Mouse (Mus musculus): ENCODE data around the gene Zbtb7b. TPM values are rescaled to one million over a fixed set of nuclear protein-coding genes. Genes with fewer than 3 reads are reported as not detected.
A peak's percentile ranks its signal among the peaks of the same experiment; 100 is the strongest.

Zbtb7b gene
- polyA plus RNA-seq, 1 experiment from 2014 or later = 0.39 TPM

- H3K27ac ChIP-seq (replicated peaks) = no peak overlapping the region
- H3K9me3 ChIP-seq (replicated peaks) = no peaks in the 10 kb centered on the region
- peaks cover 24% of the 10 kb centered on the region for H3K27me3 ChIP-seq (ENCODE audit: low read depth, poor library complexity, severe bottlenecking)
- WGBS = 83% methylated on average over 5 of the region's 5 CpGs
- H3K36me3 ChIP-seq = no peaks in the 10 kb centered on the region
- peaks cover 54% of the 10 kb centered on the region for H3K4me1 ChIP-seq
- H3K4me3 ChIP-seq = no peak overlapping the region
- DNase-seq (ENCODE audit: low spot score) = no peak
These were observed 10.8 kb downstream of the Zbtb7b start for GRCm38 (mm10) chr3:89383651-89384255.

GRCm38 (mm10) chr3:89382950-89383349 lies 11.6 kb downstream of the Zbtb7b start:
- 83% methylated on average over 5 of the region's 5 CpGs for WGBS
- Histone ChIP-seq H3K9me3 (replicated peaks) (no peaks in the 10 kb centered on the region), H3K36me3 (no peaks in the 10 kb centered on the region), H3K27ac (replicated peaks) (no peak overlapping the region), H3K4me1 (peaks cover 55% of the 10 kb centered on the region), H3K27me3 (ENCODE audit: low read depth, poor library complexity, severe bottlenecking) (peaks cover 24% of the 10 kb centered on the region), H3K4me3 (no peak overlapping the region)
- DNase-seq (ENCODE audit: low spot score) = no peak

GRCm38 (mm10) chr3:89382033-89382882 lies 12.3 kb downstream of the Zbtb7b start:
- peaks cover 52% of the 10 kb centered on the region for H3K4me1 ChIP-seq
- DNase-seq (ENCODE audit: low spot score) = no peak
- peaks cover 23% of the 10 kb centered on the region for H3K27me3 ChIP-seq (ENCODE audit: low read depth, poor library complexity, severe bottlenecking)
- 91% methylated on average over 9 of the region's 9 CpGs for WGBS
- no peaks in the 10 kb centered on the region for H3K9me3 ChIP-seq (replicated peaks)
- no peaks in the 10 kb centered on the region for H3K36me3 ChIP-seq
- no peak overlapping the region for H3K27ac ChIP-seq (replicated peaks)
- H3K4me3 ChIP-seq = no peak overlapping the region

- no peak for DNase-seq (ENCODE audit: low spot score)
- WGBS = 87% methylated on average over 11 of the region's 11 CpGs
- no peak overlapping the region for H3K27ac ChIP-seq (replicated peaks)
- H3K4me1 ChIP-seq = peaks cover 44% of the 10 kb centered on the region
- H3K27me3 ChIP-seq (ENCODE audit: low read depth, poor library complexity, severe bottlenecking) = peaks cover 14% of the 10 kb centered on the region
- no peak overlapping the region for H3K4me3 ChIP-seq
- no peaks in the 10 kb centered on the region for H3K36me3 ChIP-seq
- H3K9me3 ChIP-seq (replicated peaks) = no peaks in the 10 kb centered on the region
These were observed 13.3 kb downstream of the Zbtb7b start for GRCm38 (mm10) chr3:89381233-89381632.

GRCm38 (mm10) chr3:89380711-89381110 lies 13.9 kb downstream of the Zbtb7b start:
- WGBS = 94% methylated on average over 18 of the region's 18 CpGs
- DNase-seq (ENCODE audit: low spot score) = no peak
- no peak overlapping the region for H3K27ac ChIP-seq (replicated peaks)
- peaks cover 9% of the 10 kb centered on the region for H3K27me3 ChIP-seq (ENCODE audit: low read depth, poor library complexity, severe bottlenecking)
- no peaks in the 10 kb centered on the region for H3K36me3 ChIP-seq
- peaks cover 43% of the 10 kb centered on the region for H3K4me1 ChIP-seq
- no peaks in the 10 kb centered on the region for H3K9me3 ChIP-seq (replicated peaks)
- H3K4me3 ChIP-seq = no peak overlapping the region

GRCm38 (mm10) chr3:89380291-89380690 lies 14.3 kb downstream of the Zbtb7b start:
- Histone ChIP-seq H3K27ac (replicated peaks) (0 out of 2 replicates have a peak overlapping the region, but pooled peaks have one; percentile 0), H3K4me1 (peaks cover 39% of the 10 kb centered on the region), H3K27me3 (ENCODE audit: low read depth, poor library complexity, severe bottlenecking) (peaks cover 5% of the 10 kb centered on the region), H3K9me3 (replicated peaks) (no peaks in the 10 kb centered on the region), H3K36me3 (no peaks in the 10 kb centered on the region), H3K4me3 (no peak overlapping the region)
- DNase-seq (ENCODE audit: low spot score) = no peak
- 95% methylated on average over 14 of the region's 14 CpGs for WGBS

GRCm38 (mm10) chr3:89379388-89380131 lies 15.0 kb downstream of the Zbtb7b start:
- Histone ChIP-seq H3K9me3 (replicated peaks) (no peaks in the 10 kb centered on the region), H3K4me3 (peak overlapping the region; percentile 67; the same call in 1 of the 2 replicates), H3K27me3 (ENCODE audit: low read depth, poor library complexity, severe bottlenecking) (no peaks in the 10 kb centered on the region), H3K36me3 (no peaks in the 10 kb centered on the region), H3K4me1 (peaks cover 32% of the 10 kb centered on the region), H3K27ac (replicated peaks) (peak overlapping the region; percentile 93)
- no peak for DNase-seq (ENCODE audit: low spot score)
- WGBS = 90% methylated on average over 31 of the region's 31 CpGs

- Histone ChIP-seq H3K4me3 (peak overlapping the region; percentile 67), H3K9me3 (replicated peaks) (no peaks in the 10 kb centered on the region), H3K36me3 (no peaks in the 10 kb centered on the region), H3K4me1 (peaks cover 25% of the 10 kb centered on the region), H3K27ac (replicated peaks) (peak overlapping the region; percentile 93), H3K27me3 (ENCODE audit: low read depth, poor library complexity, severe bottlenecking) (no peaks in the 10 kb centered on the region)
- under 1% methylated on average over 29 of the region's 29 CpGs for WGBS
- peak; percentile 91 for DNase-seq (ENCODE audit: low spot score)
These were observed 16.0 kb downstream of the Zbtb7b start for GRCm38 (mm10) chr3:89378394-89379067.

- no peaks in the 10 kb centered on the region for H3K9me3 ChIP-seq (replicated peaks)
- H3K4me3 ChIP-seq = peak overlapping the region; percentile 67
- no peak for DNase-seq (ENCODE audit: low spot score)
- 71% methylated on average over 4 of the region's 4 CpGs for WGBS
- peaks cover 25% of the 10 kb centered on the region for H3K4me1 ChIP-seq
- no peaks in the 10 kb centered on the region for H3K27me3 ChIP-seq (ENCODE audit: low read depth, poor library complexity, severe bottlenecking)
- peak overlapping the region; percentile 93 for H3K27ac ChIP-seq (replicated peaks)
- no peaks in the 10 kb centered on the region for H3K36me3 ChIP-seq
These were observed 16.7 kb downstream of the Zbtb7b start for GRCm38 (mm10) chr3:89377831-89378230.

- WGBS = 38% methylated on average over 5 of the region's 5 CpGs
- Histone ChIP-seq H3K9me3 (replicated peaks) (no peaks in the 10 kb centered on the region), H3K4me1 (peaks cover 11% of the 10 kb centered on the region), H3K4me3 (no peak overlapping the region), H3K27me3 (ENCODE audit: low read depth, poor library complexity, severe bottlenecking) (no peaks in the 10 kb centered on the region), H3K27ac (replicated peaks) (no peak overlapping the region), H3K36me3 (no peaks in the 10 kb centered on the region)
- no peak for DNase-seq (ENCODE audit: low spot score)
These were observed 20.9 kb downstream of the Zbtb7b start for GRCm38 (mm10) chr3:89373581-89374231.

GRCm38 (mm10) chr3:89367338-89367737 lies 27.2 kb downstream of the Zbtb7b start:
- Histone ChIP-seq H3K27me3 (ENCODE audit: low read depth, poor library complexity, severe bottlenecking) (peaks cover 10% of the 10 kb centered on the region; the same call in 1 of the 2 replicates), H3K4me3 (no peak overlapping the region), H3K36me3 (no peaks in the 10 kb centered on the region), H3K4me1 (peaks cover 19% of the 10 kb centered on the region), H3K9me3 (replicated peaks) (no peaks in the 10 kb centered on the region), H3K27ac (replicated peaks) (0 out of 2 replicates have a peak overlapping the region, but pooled peaks have one; percentile 6)
- WGBS = 73% methylated on average over 11 of the region's 11 CpGs
- no peak for DNase-seq (ENCODE audit: low spot score)

All from midbrain, embryonic 10.5 days (tissue).